Mouse (Mus musculus) CH12.LX (cell line): ENCODE measurements around the gene Akap2. TPM values are rescaled to one million over a fixed set of nuclear protein-coding genes. Genes with fewer than 3 reads are reported as not detected.

Experiments used
- DNase-seq: peaks from one replicate; pipeline ENCODE4 v3.0.0-alpha.2; 2013; ENCODE audit errors: extremely low read depth
- H3K27ac ChIP-seq: 2 replicates; pipeline ENCODE4 v1.5.1; 2012; ENCODE audit warnings: low read depth, mild to moderate bottlenecking, control low read depth, moderate library complexity; ENCODE audit not compliant: insufficient read depth
- H3K27me3 ChIP-seq: replicated peaks from 2 replicates; pipeline ENCODE3; 2012; ENCODE audit warnings: inconsistent platforms
- H3K36me3 ChIP-seq, 2 experiments: replicated peaks in 1 of 2; 2 replicates each; pipeline versions ENCODE3 to v1.6.1; 2012; ENCODE audit warnings: inconsistent platforms in 1 of 2, low read length in 1 of 2, mild to moderate bottlenecking in 1 of 2, mixed read lengths in 1 of 2, moderate library complexity in 1 of 2; ENCODE audit not compliant: control insufficient read depth in 1 of 2, insufficient read depth in 1 of 2
- H3K4me1 ChIP-seq, 2 experiments: 2 replicates each; pipeline ENCODE4 v1.6.1; 2012; ENCODE audit warnings: inconsistent platforms in 1 of 2, moderate library complexity in 1 of 2; ENCODE audit not compliant: insufficient read depth in 2 of 2, control insufficient read depth in 1 of 2
- H3K4me2 ChIP-seq: 2 replicates; pipeline ENCODE4 v1.6.1; 2012; ENCODE audit warnings: low read depth, mild to moderate bottlenecking, control low read depth; ENCODE audit not compliant: poor library complexity, insufficient read depth, severe bottlenecking
- H3K4me3 ChIP-seq, 3 experiments: fragments of 150-350 bp in 1 of 3; sonication (generic) in 1 of 3; replicated peaks in 1 of 3; 2 replicates each; pipeline versions ENCODE3 to v1.5.1; 2011 to 2012; ENCODE audit warnings: low read depth in 2 of 3, low read length in 2 of 3, mild to moderate bottlenecking in 2 of 3, moderate library complexity in 2 of 3, control low read depth in 1 of 3, improper control_type of control experiment in 1 of 3, inconsistent platforms in 1 of 3, mixed read lengths in 1 of 3; ENCODE audit not compliant: poor library complexity in 1 of 3
- H3K79me2 ChIP-seq: replicated peaks from 2 replicates; pipeline ENCODE4 v1.6.1; 2012; ENCODE audit warnings: mild to moderate bottlenecking, moderate library complexity; ENCODE audit not compliant: control insufficient read depth, poor library complexity, insufficient read depth, severe bottlenecking; ENCODE audit errors: extremely low read depth
- H3K9ac ChIP-seq: 2 replicates; pipeline ENCODE4 v1.6.1; 2012; ENCODE audit warnings: low read depth, mild to moderate bottlenecking, control low read depth, moderate library complexity; ENCODE audit not compliant: insufficient read depth
- H3K9me3 ChIP-seq: replicated peaks from 2 replicates; pipeline ENCODE3; 2012; ENCODE audit warnings: low read length, inconsistent platforms, mixed read lengths
- CHD1 ChIP-seq: IDR thresholded peaks from 2 replicates; pipeline ENCODE4 v1.6.1; 2012; ENCODE audit warnings: low read depth, low read length, improper control_type of control experiment, inconsistent platforms
- CHD2 ChIP-seq: IDR thresholded peaks from 2 replicates; pipeline ENCODE4 v1.6.1; 2011; ENCODE audit warnings: low read length, improper control_type of control experiment
- E2F4 ChIP-seq: IDR thresholded peaks from 2 replicates; pipeline ENCODE4 v1.6.1; 2011; ENCODE audit warnings: low read depth, low read length, improper control_type of control experiment; ENCODE audit not compliant: insufficient replicate concordance
- ELF1 ChIP-seq: IDR thresholded peaks from 2 replicates; pipeline ENCODE4 v1.6.1; 2014; ENCODE audit warnings: low read depth, mild to moderate bottlenecking, inconsistent platforms, low read length, improper control_type of control experiment
- EP300 ChIP-seq: IDR thresholded peaks from 2 replicates; pipeline ENCODE4 v1.6.1; 2011; ENCODE audit warnings: low read length, improper control_type of control experiment
- ETS1 ChIP-seq: conservative IDR thresholded peaks from 2 replicates; pipeline ENCODE4 v1.6.1; 2012; ENCODE audit warnings: low read depth, mild to moderate bottlenecking, inconsistent platforms, low read length, improper control_type of control experiment, moderate library complexity
- GABPA ChIP-seq: IDR thresholded peaks from 2 replicates; pipeline ENCODE4 v1.6.1; 2012; ENCODE audit warnings: low read depth, low read length, improper control_type of control experiment, inconsistent platforms; ENCODE audit not compliant: insufficient replicate concordance
- IRF4 ChIP-seq: IDR thresholded peaks from 2 replicates; pipeline ENCODE4 v1.6.1; 2014; ENCODE audit warnings: low read depth, mild to moderate bottlenecking, inconsistent platforms, low read length, improper control_type of control experiment
- JUN ChIP-seq: IDR thresholded peaks from 2 replicates; pipeline ENCODE4 v1.6.1; 2011; ENCODE audit warnings: low read depth, mild to moderate bottlenecking, low read length, improper control_type of control experiment, moderate library complexity; ENCODE audit not compliant: insufficient read depth
- JUND ChIP-seq: conservative IDR thresholded peaks from 2 replicates; pipeline ENCODE4 v1.6.1; 2011; ENCODE audit warnings: low read depth, low read length, improper control_type of control experiment
- KAT2A ChIP-seq: IDR thresholded peaks from 2 replicates; pipeline ENCODE4 v1.6.1; 2012; ENCODE audit warnings: low read length, improper control_type of control experiment, inconsistent platforms; ENCODE audit not compliant: insufficient replicate concordance
- MAX ChIP-seq: IDR thresholded peaks from 2 replicates; pipeline ENCODE4 v1.6.1; 2011; ENCODE audit warnings: low read length, improper control_type of control experiment
- MAZ ChIP-seq: IDR thresholded peaks from 2 replicates; pipeline ENCODE4 v1.6.1; 2012; ENCODE audit warnings: low read depth, mild to moderate bottlenecking, inconsistent platforms, low read length, improper control_type of control experiment, moderate library complexity
- MEF2A ChIP-seq: IDR thresholded peaks from 2 replicates; pipeline ENCODE4 v1.6.1; 2014; ENCODE audit warnings: low read depth, mild to moderate bottlenecking, inconsistent platforms, low read length, improper control_type of control experiment, borderline replicate concordance
- NELFE ChIP-seq: IDR thresholded peaks from 2 replicates; pipeline ENCODE4 v1.6.1; 2011; ENCODE audit warnings: low read depth, low read length, improper control_type of control experiment
- NRF1 ChIP-seq: IDR thresholded peaks from 2 replicates; pipeline ENCODE4 v1.6.1; 2014; ENCODE audit warnings: low read depth, mild to moderate bottlenecking, inconsistent platforms, low read length, improper control_type of control experiment, moderate library complexity
- PAX5 ChIP-seq: IDR thresholded peaks from 2 replicates; pipeline ENCODE4 v1.6.1; 2012; ENCODE audit warnings: low read length, inconsistent platforms, mixed read lengths
- POLR2A ChIP-seq: IDR thresholded peaks from 2 replicates; pipeline ENCODE4 v1.6.1; 2011; ENCODE audit warnings: low read depth, mild to moderate bottlenecking, improper control_type of control experiment, low read length
- RAD21 ChIP-seq: IDR thresholded peaks from 2 replicates; pipeline ENCODE4 v1.6.1; 2011; ENCODE audit warnings: low read depth, mild to moderate bottlenecking, low read length, improper control_type of control experiment, moderate library complexity
- SMC3 ChIP-seq: IDR thresholded peaks from 2 replicates; pipeline ENCODE4 v1.6.1; 2011; ENCODE audit warnings: low read depth, low read length, improper control_type of control experiment
- TBP ChIP-seq: conservative IDR thresholded peaks from 2 replicates; pipeline ENCODE4 v1.6.1; 2011; ENCODE audit warnings: low read depth, low read length, improper control_type of control experiment
- ZKSCAN1 ChIP-seq: IDR thresholded peaks from 2 replicates; pipeline ENCODE4 v1.6.1; 2012; ENCODE audit warnings: low read depth, inconsistent platforms, low read length, improper control_type of control experiment, borderline replicate concordance
- ZNF384 ChIP-seq: IDR thresholded peaks from 2 replicates; pipeline ENCODE4 v1.6.1; 2012; ENCODE audit warnings: low read depth, low read length, improper control_type of control experiment, inconsistent platforms
- dilution Hi-C: fragments of 300-500 bp; cut with MboI; formaldehyde crosslinking; loops from 2 replicates; pipeline ENCODE4 v1.14.3; 2020; ENCODE audit warnings: low sequenced_read_pairs; ENCODE audit not compliant: extremely low pct_unique_long_range_greater_than_20kb, extremely low pct_ligation_motif_present
- in situ Hi-C: fragments of 300-500 bp; cut with MboI; formaldehyde crosslinking; loops from 3 replicates; pipeline ENCODE4 v1.14.3; 2019; ENCODE audit warnings: low sequenced_read_pairs, low pct_ligation_motif_present, low pct_unique_long_range_greater_than_20kb, mixed read lengths
- polyA plus RNA-seq: library from polyadenylated mRNA; unstranded; fragments of >175 nt; gene quantifications from 2 replicates; pipeline ENCODE4 v1.2.1, GENCODE M21; 2012; ENCODE audit warnings: low read depth; ENCODE audit not compliant: insufficient read length
- total RNA-seq, 2 experiments: library from RNA; depleted of rRNA; stranded (reverse); fragments of 300-350 nt in 1 of 2; fragments of >200 nt in 1 of 2; gene quantifications; 2 replicates each; pipeline ENCODE4 v1.2.3; 2012 to 2014

Gene Akap2
- total and polyA plus RNA-seq, 3 experiments: 0.25 TPM; not detected in 2

GRCm38 (mm10) chr4:57690805-57691204 is 26.7 kb upstream of the Akap2 start:
- H3K4me1 ChIP-seq: peaks cover 0 to 7% of the 10 kb centered on the region in 2 experiments; a peak in 2 of 4 replicates
- no peak overlapping the region for H3K9ac ChIP-seq
- H3K9me3 ChIP-seq: no peaks in the 10 kb centered on the region
- no peak overlapping the region for H3K4me3 ChIP-seq
- dilution Hi-C loops: no loop called here
- in situ Hi-C loops: no loop called here
- TF ChIP-seq MEF2A (no peak), ETS1 (no peak), IRF4 (no peak), KAT2A (no peak), NRF1 (no peak), MAZ (no peak), SMC3 (no peak), CHD1 (no peak), ZKSCAN1 (no peak), TBP (no peak), JUN (no peak), CHD2 (no peak), GABPA (no peak), JUND (no peak), RAD21 (no peak), POLR2A (no peak), EP300 (no peak), ZNF384 (no peak), NELFE (no peak), MAX (no peak)
- DNase-seq: no peak
- H3K36me3 ChIP-seq: no peaks in the 10 kb centered on the region
- H3K4me2 ChIP-seq: no peak overlapping the region
- no peaks in the 10 kb centered on the region for H3K79me2 ChIP-seq
- no peaks in the 10 kb centered on the region for H3K27me3 ChIP-seq
- no peak overlapping the region for H3K27ac ChIP-seq

GRCm38 (mm10) chr4:57694356-57695136 is 22.9 kb upstream of the Akap2 start:
- no peak for DNase-seq
- no peak for TF ChIP-seq E2F4
- TF ChIP-seq ELF1: no peak
- TF ChIP-seq KAT2A: no peak
- TF ChIP-seq PAX5: no peak
- TF ChIP-seq ZKSCAN1: no peak
- TF ChIP-seq NELFE: no peak
- H3K4me3 ChIP-seq: no peak overlapping the region
- no peak overlapping the region for H3K9ac ChIP-seq
- H3K4me1 ChIP-seq: peaks cover 0 to 3% of the 10 kb centered on the region in 2 experiments; a peak in 1 of 4 replicates
- H3K79me2 ChIP-seq: no peaks in the 10 kb centered on the region
- no peak overlapping the region for H3K4me2 ChIP-seq
- no peaks in the 10 kb centered on the region for H3K9me3 ChIP-seq
- H3K27ac ChIP-seq: no peak overlapping the region
- in situ Hi-C loops: no loop called here
- H3K36me3 ChIP-seq: no peaks in the 10 kb centered on the region
- no peaks in the 10 kb centered on the region for H3K27me3 ChIP-seq
- dilution Hi-C loops: no loop called here
